8 mouse cellular contexts compared by ENCODE assay signal in genomic region chr2:19448042-19448700, GRCm38 (mm10). TPM values are rescaled to one million over a fixed set of nuclear protein-coding genes. Genes with fewer than 3 reads are reported as not detected.
DNase-seq lines count a peak whose midpoint lies in the region; ATAC-seq and TF ChIP-seq lines count a peak whose summit lies in the region.
"Had no signal": no experiment of that assay in that cellular context is flagged by ENCODE, and none has a peak within 500 bp of the region (broad histone marks: within the 10 kb centered on the region; RNA-seq: fewer than 3 reads in every experiment).

No protein-coding gene starts in this region.

- no peak for DNase-seq in liver, postnatal 0 days
- DNase-seq in embryonic facial prominence, embryonic 10.5 days (ENCODE audit: low spot score), result peak; percentile 68
- DNase-seq in hindbrain, embryonic 11.5 days (ENCODE audit: low spot score), result peak; percentile 74
- peak; percentile 72 for DNase-seq in neural tube, embryonic 11.5 days (ENCODE audit: low spot score)
- no peak for DNase-seq in thymus, postnatal 10 days (ENCODE audit: low spot score in 2 of 2)
- DNase-seq in gastrocnemius, adult 18-20 months (ENCODE audit: low spot score), result no peak

- no peak for TF ChIP-seq EP300 in liver, postnatal 0 days (IDR thresholded peaks at IDR 0.05; ENCODE audit: low read depth)

- no peak for ATAC-seq in liver, postnatal 0 days
- no peak for ATAC-seq in liver, embryonic 12.5 days
- peak; percentile 52 for ATAC-seq in hindbrain, embryonic 11.5 days (ENCODE audit: low FRiP score)
- ATAC-seq in neural tube, embryonic 11.5 days (ENCODE audit: insufficient read depth, low FRiP score, low TSS enrichment), result peak; percentile 51

- H3K4me2 ChIP-seq in liver, postnatal 0 days (ENCODE audit: low read depth, low read length), result no peak overlapping the region
- no peak overlapping the region for H3K4me2 ChIP-seq in liver, embryonic 12.5 days
- H3K4me2 ChIP-seq in hindbrain, embryonic 11.5 days (replicated peaks; ENCODE audit: low read depth, low read length), result peak overlapping the region; percentile 35
- H3K4me2 ChIP-seq in neural tube, embryonic 11.5 days (ENCODE audit: low read depth), result peak overlapping the region; percentile 37

- H3K27ac ChIP-seq in liver, postnatal 0 days (ENCODE audit: low read depth), result no peak overlapping the region
- H3K27ac ChIP-seq in liver, embryonic 12.5 days, result no peak overlapping the region
- no peak overlapping the region for H3K27ac ChIP-seq in embryonic facial prominence, embryonic 10.5 days (replicated peaks)
- no peak overlapping the region for H3K27ac ChIP-seq in hindbrain, embryonic 11.5 days (ENCODE audit: low read depth, low read length)
- no peak overlapping the region for H3K27ac ChIP-seq in neural tube, embryonic 11.5 days (ENCODE audit: low read depth, low read length)
- H3K27ac ChIP-seq: liver, embryonic 14.5 days had no signal

- peaks cover 91% of the 10 kb centered on the region for H3K27me3 ChIP-seq in liver, postnatal 0 days (ENCODE audit: insufficient read depth, low read length)
- peaks cover 97% of the 10 kb centered on the region for H3K27me3 ChIP-seq in liver, embryonic 12.5 days (replicated peaks)
- peaks cover 100% of the 10 kb centered on the region for H3K27me3 ChIP-seq in embryonic facial prominence, embryonic 10.5 days (replicated peaks; ENCODE audit: low read depth, poor library complexity, severe bottlenecking)
- peaks cover 91% of the 10 kb centered on the region for H3K27me3 ChIP-seq in hindbrain, embryonic 11.5 days (ENCODE audit: control insufficient read depth, insufficient read depth, low read length)
- peaks cover 96% of the 10 kb centered on the region for H3K27me3 ChIP-seq in neural tube, embryonic 11.5 days (ENCODE audit: control insufficient read depth, insufficient read depth, low read length)

- H3K9ac ChIP-seq in liver, postnatal 0 days (replicated peaks), result no peak overlapping the region
- no peak overlapping the region for H3K9ac ChIP-seq in liver, embryonic 12.5 days
- H3K9ac ChIP-seq in hindbrain, embryonic 11.5 days (ENCODE audit: low read depth, low read length), result peak overlapping the region; percentile 28
- H3K9ac ChIP-seq in neural tube, embryonic 11.5 days (ENCODE audit: low read length), result no peak overlapping the region
- H3K9ac ChIP-seq: liver, embryonic 14.5 days had no signal

- H3K4me3 ChIP-seq in liver, postnatal 0 days (ENCODE audit: low read depth, low read length), result no peak overlapping the region
- no peak overlapping the region for H3K4me3 ChIP-seq in liver, embryonic 12.5 days
- peak overlapping the region; percentile 39 for H3K4me3 ChIP-seq in embryonic facial prominence, embryonic 10.5 days
- peak overlapping the region; percentile 23 for H3K4me3 ChIP-seq in hindbrain, embryonic 11.5 days (ENCODE audit: low read depth, low read length)
- H3K4me3 ChIP-seq in neural tube, embryonic 11.5 days (ENCODE audit: low read depth, low read length), result peak overlapping the region; percentile 22

- H3K36me3 ChIP-seq in liver, postnatal 0 days (replicated peaks; ENCODE audit: insufficient read depth, low read length), result no peaks in the 10 kb centered on the region
- no peaks in the 10 kb centered on the region for H3K36me3 ChIP-seq in liver, embryonic 12.5 days
- no peaks in the 10 kb centered on the region for H3K36me3 ChIP-seq in embryonic facial prominence, embryonic 10.5 days (replicated peaks)
- H3K36me3 ChIP-seq in hindbrain, embryonic 11.5 days (ENCODE audit: control insufficient read depth, insufficient read depth, low read length), result no peaks in the 10 kb centered on the region
- no peaks in the 10 kb centered on the region for H3K36me3 ChIP-seq in neural tube, embryonic 11.5 days (ENCODE audit: control insufficient read depth, insufficient read depth, low read length)

- no peaks in the 10 kb centered on the region for H3K4me1 ChIP-seq in liver, postnatal 0 days (ENCODE audit: insufficient read depth)
- no peaks in the 10 kb centered on the region for H3K4me1 ChIP-seq in liver, embryonic 12.5 days
- H3K4me1 ChIP-seq in embryonic facial prominence, embryonic 10.5 days, result peaks cover 33% of the 10 kb centered on the region
- peaks cover 5% of the 10 kb centered on the region for H3K4me1 ChIP-seq in hindbrain, embryonic 11.5 days (replicated peaks; ENCODE audit: control insufficient read depth, insufficient read depth, low read length)
- 0 out of 2 replicates have a peak, but pooled peaks cover 16% of the 10 kb centered on the region for H3K4me1 ChIP-seq in neural tube, embryonic 11.5 days (ENCODE audit: control insufficient read depth, insufficient read depth, low read length)

- H3K9me3 ChIP-seq in liver, postnatal 0 days (ENCODE audit: low read length), result no peaks in the 10 kb centered on the region
- H3K9me3 ChIP-seq in liver, embryonic 12.5 days (replicated peaks), result no peaks in the 10 kb centered on the region
- no peaks in the 10 kb centered on the region for H3K9me3 ChIP-seq in embryonic facial prominence, embryonic 10.5 days
- H3K9me3 ChIP-seq in hindbrain, embryonic 11.5 days (ENCODE audit: control insufficient read depth, low read length), result no peaks in the 10 kb centered on the region
- H3K9me3 ChIP-seq in neural tube, embryonic 11.5 days (ENCODE audit: control insufficient read depth, low read length), result no peaks in the 10 kb centered on the region

- TF ChIP-seq CTCF in liver, postnatal 0 days (IDR thresholded peaks at IDR 0.05; ENCODE audit: low read depth), result peak; percentile 14; the same call in 1 of the 2 replicates

- 2% methylated on average over 30 of the region's 31 CpGs for WGBS in liver, postnatal 0 days (ENCODE audit: insufficient replicate concordance)
- 1% methylated on average over 31 of the region's 31 CpGs for WGBS in liver, embryonic 12.5 days (ENCODE audit: insufficient replicate concordance)
- WGBS in embryonic facial prominence, embryonic 10.5 days, result under 1% methylated on average over 31 of the region's 31 CpGs
- under 1% methylated on average over 30 of the region's 31 CpGs for WGBS in hindbrain, embryonic 11.5 days
- under 1% methylated on average over 31 of the region's 31 CpGs for WGBS in neural tube, embryonic 11.5 days

RNA-seq across cellular contexts. Expression of gene Ptf1a, which starts 2.7 kb away (rescaled TPM):
- polyA plus RNA-seq in liver, postnatal 0 days (2015; fragmentation: Nextera tagmentation; extraction: Ambion mirVana), result not detected in 2 replicates
- polyA plus RNA-seq in liver, embryonic 12.5 days (2016; fragmentation: Nextera tagmentation; extraction: Ambion mirVana), result not detected in 2 replicates
- 0.41 and 1.1 TPM in 2 replicates for polyA plus RNA-seq in embryonic facial prominence, embryonic 10.5 days (2016; fragmentation: Nextera tagmentation; extraction: Ambion mirVana)
- 15.5 and 18.0 TPM in 2 replicates for polyA plus RNA-seq in hindbrain, embryonic 11.5 days (2014; fragmentation: Nextera tagmentation; extraction: Ambion mirVana)
- polyA plus RNA-seq in neural tube, embryonic 11.5 days (2014; fragmentation: Nextera tagmentation; extraction: Ambion mirVana), result 13.0 and 13.6 TPM in 2 replicates
- total RNA-seq in gastrocnemius, adult 18-20 months (2021), result not detected
- polyA plus RNA-seq: liver, embryonic 14.5 days had no signal

Comparison
In these comparisons a context has a peak if more than half of its experiments do, and no peak if none do; other contexts are left out.
1. ATAC-seq: peak in hindbrain, embryonic 11.5 days (single experiment) and neural tube, embryonic 11.5 days (single experiment); none in liver, postnatal 0 days (single experiment) and liver, embryonic 12.5 days (single experiment).
2. DNase-seq: peak in embryonic facial prominence, embryonic 10.5 days (single experiment), hindbrain, embryonic 11.5 days (single experiment) and neural tube, embryonic 11.5 days (single experiment); none in liver, postnatal 0 days (single experiment), thymus, postnatal 10 days (0 of 2) and gastrocnemius, adult 18-20 months (single experiment).
3. H3K4me2 ChIP-seq: peak in hindbrain, embryonic 11.5 days (single experiment) and neural tube, embryonic 11.5 days (single experiment); none in liver, postnatal 0 days (single experiment) and liver, embryonic 12.5 days (single experiment).
4. H3K4me3 ChIP-seq: peak in embryonic facial prominence, embryonic 10.5 days (single experiment), hindbrain, embryonic 11.5 days (single experiment) and neural tube, embryonic 11.5 days (single experiment); none in liver, postnatal 0 days (single experiment) and liver, embryonic 12.5 days (single experiment).